Mouse (Mus musculus) adrenal gland, postnatal 25 days (tissue): ENCODE measurements at regions not wholly inside any gene's neighbourhood (a gene's known extent, or its start where the extent isn't known, plus 50 kb on each side); places are given as distances from the start of the nearest gene placed in this dataset.
"Not testable (repeated sequence)": the region's sequence is repeated elsewhere in the genome, so short reads cannot be mapped to it uniquely, and the experiment has no call there.

ENCODE experiments used
- DNase-seq: peaks from one replicate; pipeline ENCODE4 v3.0.0; 2021; ENCODE audit warnings: mixed read lengths

DNA sequence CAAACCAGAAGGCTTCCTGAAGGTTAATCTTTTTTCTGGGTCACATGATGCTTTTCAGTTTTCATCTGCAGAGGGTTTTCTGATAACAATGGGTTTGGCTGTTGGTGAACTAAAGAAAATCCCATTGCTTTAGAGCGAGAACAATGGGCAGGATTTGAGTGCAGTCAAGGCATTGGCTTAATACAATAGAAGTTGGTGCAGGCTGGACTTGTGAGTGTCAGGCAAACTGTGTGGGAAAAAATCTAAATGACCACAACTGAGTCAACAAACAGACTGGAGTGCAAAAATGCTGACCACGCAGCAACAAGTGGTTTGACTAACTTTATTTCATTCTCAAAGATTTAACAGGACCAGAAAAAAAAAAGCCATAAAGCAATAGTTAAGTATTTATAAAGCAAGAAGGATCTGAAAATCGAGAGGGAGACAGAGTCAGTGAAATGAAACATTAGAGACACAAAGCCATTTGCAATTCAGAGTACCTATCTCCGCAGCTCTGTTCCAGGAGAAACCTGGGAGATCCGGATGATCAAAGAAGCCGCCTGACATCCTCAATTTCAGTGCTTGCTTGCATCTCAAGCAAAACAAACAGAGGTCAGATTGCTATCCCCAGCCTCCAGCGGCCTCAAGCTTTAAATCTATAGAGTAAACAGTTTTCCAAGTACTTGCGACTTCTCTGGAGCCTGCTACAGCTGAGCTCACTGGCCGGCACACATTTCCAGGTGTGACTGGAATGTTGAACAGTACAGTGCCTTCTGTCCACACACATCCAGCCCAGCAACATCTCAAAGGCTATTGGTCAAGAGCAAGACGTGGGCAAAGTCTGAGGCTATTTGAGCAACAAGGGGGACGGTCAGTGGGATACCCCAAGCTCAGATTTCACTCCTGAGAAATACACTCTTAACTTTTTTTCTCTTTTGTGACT is 229.5 kb upstream of the Arglu1 start:
- DNase-seq: no peak

DNA sequence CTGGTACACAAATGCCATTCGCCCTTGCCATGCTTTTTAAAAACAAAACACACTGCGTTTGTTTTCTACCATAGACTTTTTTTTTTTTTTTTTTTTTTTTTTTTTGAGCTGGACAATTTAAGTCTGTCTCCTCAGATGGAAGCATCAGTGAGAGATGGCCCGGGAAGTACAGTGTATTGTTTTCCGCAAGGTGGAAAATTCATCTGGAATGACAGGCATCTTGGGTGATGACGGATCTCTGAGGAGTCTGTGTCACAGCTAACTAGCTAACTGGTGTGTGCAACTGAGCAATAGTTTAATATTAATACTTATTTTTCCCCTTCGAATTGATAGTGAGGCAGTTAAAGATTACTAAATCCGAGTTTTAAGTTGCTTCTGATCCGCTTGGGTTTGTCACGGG is 228.7 kb upstream of the Arglu1 start:
- DNase-seq: no peak

DNA sequence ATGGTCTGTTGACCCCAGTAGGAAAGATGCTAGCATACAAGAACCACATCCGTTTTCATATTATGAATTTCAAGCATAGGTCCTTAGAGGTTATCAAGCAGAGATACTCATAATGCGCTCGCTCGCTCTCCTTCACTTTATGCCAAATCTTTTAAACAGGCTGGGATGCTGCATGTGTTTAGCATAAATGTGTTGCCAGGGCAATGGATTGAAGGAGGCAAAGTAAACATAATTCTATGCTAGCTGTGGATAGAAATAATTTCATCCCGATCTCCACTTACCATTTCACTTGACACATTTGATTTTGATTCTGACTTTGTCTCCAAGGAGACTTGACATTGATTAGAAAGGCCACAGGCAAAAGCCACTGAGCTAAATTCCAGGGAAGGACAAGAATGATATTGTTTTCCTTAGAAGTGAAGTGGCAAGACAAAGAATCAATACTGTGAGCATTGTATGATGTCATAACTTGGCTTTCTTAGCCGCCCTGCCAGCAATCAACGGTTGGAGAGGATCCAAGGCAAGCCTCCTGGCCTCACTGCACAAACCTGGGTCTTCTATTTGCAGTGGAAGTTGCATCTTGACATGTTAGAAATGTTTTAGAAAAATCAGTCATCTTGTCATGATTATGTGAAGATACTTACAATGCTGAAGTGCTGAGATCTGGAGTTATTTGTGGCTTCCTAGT is 217.3 kb upstream of the Arglu1 start:
- DNase-seq: no peak

DNA sequence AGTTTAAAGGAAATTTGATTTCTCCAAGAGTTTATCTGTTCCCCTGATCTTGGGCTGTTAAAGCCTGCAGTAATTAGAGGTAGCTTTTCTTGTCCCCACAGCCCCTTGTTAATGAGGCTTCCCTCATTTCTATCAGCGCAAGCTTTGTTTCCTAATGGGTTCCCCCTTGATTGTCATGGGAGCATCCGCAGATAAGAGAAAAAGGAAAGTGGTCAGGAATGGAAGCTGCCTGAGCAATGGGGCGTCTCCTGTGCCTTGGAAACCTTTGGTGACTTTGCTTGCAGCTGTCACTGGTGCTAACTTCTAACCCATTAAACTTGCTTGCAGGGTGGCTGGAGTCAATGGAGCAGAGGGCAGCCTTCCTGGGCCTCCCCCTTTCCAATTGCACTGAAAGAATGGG is 202.7 kb upstream of the Arglu1 start:
- no peak for DNase-seq

DNA sequence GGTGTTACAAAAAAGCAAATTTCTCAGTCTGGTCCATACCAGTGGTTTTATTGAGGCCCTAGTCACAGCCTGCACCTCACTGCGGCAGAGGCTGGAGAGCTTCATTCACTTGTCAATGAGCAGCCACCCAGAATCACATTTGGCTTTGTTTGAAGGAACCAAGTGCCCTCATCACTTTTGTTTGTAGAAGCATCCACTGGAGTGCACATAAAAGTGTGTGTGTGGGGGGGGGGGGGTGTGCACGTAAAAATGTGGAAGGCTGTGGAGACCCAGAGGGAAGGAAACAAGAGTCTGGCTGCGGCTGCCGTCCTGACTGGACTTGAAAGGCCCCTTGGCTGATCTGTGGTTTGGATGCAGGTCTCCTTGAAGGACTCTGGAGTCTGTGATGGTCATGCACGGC is 187.0 kb upstream of the Arglu1 start:
- DNase-seq: no peak

DNA sequence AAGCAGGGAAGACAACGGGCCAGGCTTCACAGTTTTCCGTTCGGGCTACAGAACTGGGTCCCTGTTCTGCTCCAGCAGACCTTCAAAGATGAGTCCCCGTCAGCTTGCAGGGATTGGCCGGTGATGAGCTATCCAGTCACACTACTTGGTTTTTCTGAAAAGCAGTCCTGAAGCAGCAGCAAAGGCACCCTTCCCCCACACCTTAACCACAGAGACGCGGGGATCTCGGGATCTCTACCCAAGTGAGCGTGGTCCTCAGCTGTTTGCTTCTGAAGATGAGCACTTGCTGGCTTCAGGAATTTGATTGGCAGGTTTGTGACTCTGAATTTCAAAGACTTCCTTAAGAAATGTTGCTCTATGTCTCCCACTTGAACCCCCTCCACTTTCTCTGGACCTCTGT is 186.6 kb upstream of the Arglu1 start:
- DNase-seq: no peak

DNA sequence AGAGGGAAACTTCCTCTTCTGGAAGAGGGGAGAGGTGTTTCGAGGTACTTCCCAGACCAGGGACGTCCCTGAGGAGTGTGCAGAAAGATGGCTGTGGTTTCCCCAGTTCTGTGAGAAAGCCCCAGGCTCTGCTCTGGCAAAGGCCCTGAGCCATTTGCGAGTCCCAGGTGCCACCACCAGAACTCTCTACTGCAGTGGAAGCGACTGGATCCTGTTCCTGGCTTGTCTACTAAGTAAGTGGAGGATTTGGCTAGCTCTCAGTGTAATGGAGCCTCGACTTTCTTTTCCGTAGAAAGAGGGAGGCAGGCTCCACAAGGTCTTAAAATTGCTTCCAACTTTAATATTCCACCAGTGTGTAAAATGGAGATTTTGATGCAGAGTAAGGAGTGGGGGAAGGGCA is 186.1 kb upstream of the Arglu1 start:
- no peak for DNase-seq

DNA sequence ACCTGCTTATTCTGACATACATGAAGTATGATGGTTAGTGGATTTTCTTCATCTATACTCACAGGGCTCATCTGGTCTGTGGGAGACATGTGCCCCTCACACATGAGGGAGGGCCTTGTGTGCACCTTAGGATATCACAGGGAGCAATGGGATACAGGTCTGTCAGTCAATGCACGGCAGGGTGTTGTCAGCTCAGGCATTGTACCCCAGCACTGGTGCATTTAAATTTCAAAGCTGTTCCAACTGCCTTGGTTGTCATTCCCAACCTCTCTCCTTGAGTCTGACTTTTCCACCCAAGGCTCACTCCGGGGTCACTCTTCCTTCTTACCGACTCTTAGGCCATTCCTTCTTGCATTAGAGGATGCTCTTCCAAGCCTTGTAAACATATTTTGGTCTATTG is 181.6 kb upstream of the Arglu1 start:
- no peak for DNase-seq

DNA sequence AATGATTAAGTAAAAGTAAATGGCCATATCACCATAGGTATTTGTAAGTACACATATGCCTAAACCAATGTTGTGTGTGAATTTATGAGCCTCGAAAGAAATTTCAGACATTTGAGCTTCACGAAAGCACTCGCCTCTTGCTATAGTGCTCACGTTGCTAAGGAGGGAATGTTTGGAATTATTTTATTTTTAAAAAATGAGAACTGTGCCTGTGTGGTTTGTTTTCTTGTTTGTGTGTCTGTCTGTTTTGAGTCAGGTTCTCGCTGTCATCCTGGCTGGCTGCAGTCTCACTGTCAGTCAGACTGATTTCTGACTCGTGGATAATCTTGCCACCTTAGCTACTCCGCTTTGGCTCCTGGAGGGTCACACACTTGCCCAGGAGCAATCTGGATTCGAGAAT is 180.7 kb upstream of the Arglu1 start:
- no peak for DNase-seq

DNA sequence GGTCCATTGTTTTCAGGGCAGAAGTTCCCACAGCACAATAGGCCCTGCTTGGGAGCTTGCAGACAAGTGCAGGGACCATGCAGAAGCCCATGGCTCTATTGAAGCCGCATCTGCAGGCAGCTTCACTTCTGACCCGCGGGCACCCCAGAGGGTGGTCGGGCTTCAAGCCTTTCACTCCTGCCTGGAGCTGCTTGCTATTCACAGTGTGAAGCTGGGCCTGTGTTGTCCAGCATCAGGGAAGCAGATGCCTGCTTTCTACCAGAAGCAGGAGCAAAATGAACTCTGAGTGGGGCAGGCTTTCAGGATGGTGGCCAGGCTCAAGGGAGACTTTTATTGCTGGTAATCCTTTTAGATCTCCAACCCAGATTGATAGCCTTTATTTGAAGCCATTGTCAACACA is 180.2 kb upstream of the Arglu1 start:
- no peak for DNase-seq

DNA sequence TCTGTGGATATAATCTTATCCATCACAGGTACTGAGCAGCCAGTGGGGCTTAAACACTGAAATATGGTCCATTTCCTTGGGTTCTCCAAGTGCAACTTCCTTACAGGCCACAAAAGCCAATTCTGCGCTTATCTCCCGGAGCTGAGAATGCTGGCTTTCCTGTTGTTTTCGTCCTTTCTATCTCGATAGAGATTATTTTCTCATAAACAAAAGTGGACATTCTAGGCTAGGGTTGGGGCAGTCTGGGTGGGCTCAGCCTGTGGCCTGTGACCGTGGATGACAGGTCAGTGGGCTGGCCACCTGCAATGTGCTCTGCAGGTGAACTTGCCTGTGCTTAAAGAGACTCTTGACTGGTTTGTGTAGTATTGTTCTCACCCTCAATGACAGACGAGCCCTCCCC is 179.0 kb upstream of the Arglu1 start:
- DNase-seq: no peak

DNA sequence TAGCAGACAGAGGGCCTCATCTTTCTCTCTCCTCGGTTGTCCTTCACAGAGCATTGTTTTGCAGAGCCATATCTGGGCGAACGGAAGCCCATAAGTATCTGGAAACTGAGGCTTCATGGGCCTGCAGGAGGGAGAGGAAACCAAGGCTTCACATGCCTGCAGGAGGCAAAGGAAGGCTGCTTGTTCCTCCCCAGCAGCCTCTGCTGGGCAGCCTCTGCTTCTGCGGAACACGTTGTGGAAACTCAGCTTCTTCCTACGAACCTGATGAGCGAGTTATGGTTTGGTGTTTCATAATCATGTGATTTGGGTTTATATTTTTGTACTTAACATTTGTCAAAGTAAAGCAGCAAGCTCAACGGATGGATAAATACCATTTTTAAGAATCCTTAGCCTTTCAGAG is 177.6 kb upstream of the Arglu1 start:
- DNase-seq: no peak

DNA sequence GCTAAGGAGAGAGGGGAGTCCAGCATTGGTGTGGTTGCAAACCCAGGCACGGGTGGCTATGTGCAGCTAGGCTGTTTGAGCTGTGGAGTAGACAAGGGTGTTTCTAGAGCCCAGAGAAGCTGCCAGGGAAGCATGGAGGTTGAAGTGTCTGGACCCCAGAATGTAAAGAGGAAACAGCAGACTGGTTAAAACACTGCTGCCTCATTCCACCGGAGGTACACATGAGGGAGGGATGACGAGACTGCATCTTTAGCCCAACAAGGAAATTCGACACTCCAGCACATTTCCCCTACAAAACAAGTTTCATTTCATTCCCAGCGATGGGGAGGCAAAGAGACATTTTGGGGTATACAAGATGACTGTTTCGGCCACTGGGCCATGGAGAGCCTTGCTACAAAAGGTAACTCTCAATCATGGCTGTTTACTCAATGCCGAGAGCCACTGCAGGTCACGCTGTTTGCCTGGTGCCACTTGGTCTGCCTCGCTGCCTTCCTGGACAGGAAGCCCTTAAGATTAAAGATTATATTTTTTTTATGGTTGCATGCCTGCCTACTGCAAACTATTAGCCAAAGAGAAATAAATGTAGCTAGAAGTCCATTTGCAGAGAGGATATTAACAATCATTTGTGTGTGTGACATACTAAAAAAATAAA is 176.9 kb upstream of the Arglu1 start:
- DNase-seq: no peak

DNA sequence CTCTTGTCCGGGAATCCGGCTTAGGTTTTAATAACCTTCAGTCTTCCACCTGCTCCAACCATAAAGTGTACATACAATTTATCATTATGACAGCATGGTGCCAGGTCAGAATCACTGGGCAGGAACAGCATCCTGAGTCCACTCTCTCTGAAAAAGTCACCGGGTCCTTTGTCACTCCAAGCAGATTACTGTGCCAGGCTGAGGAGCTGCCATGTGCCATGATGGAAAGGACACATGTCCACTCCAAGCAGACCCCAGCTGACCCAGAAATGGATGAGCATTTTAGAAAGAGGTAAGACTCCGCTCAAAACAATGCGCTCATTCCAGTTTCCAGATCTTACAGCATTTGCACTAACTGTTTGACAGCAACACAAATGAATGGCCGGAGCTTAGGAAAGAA is 172.4 kb upstream of the Arglu1 start:
- no peak for DNase-seq

DNA sequence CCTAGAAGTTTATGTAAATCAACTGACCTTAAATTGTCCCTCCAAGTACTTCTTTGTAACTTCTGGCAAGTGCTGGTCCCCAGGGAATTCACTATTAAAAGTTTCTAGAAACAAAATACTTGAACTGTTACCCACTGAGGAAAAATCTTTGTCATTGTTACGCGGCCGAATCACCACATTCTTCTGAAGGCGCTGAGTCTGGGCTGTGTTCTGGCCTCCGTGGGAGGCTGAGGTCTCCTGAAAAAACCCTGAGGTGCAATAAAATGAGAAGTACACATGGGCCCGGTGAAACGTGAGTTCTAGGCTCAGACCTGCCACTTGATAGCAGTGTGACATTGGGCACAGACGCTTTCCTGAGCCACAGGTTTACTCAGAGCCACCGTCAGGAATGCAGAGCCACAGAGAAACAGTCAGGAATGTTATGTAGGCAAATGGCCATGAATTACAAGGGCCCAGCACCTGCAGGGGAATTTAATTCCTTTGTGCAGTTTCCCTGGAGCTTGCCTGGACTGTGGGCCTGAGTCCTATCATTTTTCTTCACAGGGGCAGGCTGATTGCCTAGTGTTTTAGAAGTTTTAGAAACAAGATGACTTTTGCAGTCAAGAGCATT is 171.1 kb upstream of the Arglu1 start:
- no peak for DNase-seq

DNA sequence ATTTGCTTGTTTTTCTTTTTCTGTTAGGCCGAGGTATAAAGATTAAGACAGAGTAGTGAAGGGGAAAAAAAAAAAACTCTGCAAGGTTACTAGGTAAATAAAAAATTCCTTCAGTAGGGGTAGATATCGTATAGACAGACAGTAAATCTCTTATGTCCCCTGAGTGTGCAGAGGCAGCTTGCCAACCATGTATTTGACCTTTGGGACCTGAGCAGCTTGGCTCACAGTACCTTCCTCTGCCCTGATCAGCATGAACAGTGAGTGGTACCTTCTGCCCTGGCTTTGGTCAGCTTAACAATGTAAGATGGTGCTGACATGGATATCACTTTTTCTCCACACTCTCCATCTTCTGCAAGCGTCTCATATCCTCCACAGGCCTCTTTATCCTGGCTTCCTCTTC is 168.3 kb upstream of the Arglu1 start:
- no peak for DNase-seq

DNA sequence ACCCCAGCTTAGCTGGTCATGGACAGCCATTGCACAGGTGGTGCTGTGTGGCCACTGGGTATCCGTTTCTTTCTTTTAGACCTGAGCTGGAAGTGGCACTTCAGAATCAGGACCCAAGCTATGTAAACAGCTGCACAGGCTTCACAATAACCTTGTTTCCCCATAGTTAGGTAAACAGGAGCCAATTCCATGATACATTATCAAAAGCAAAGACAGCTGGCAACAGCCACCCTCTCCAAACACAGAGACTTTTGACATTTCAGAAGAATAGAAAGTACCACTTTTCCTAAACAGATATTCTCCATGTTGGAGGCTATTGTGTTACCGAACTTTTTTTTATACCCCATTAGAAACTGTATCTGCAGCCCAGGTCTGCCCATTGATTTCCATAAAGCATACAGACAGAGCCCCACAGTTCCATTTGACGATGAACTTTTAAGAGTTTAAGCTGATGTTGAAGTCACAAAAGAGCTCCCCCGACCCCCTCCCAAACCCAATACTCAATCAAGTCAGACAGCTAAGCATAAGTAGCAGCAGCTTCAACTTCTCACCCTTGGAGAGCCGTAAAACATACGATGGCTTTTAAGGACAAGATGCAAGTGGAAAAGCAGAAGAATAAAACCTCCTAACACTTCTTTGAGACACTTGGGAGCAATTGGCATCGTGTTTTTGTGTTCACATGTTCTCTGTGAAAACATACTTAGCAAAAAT is 162.5 kb upstream of the Arglu1 start:
- DNase-seq: no peak

DNA sequence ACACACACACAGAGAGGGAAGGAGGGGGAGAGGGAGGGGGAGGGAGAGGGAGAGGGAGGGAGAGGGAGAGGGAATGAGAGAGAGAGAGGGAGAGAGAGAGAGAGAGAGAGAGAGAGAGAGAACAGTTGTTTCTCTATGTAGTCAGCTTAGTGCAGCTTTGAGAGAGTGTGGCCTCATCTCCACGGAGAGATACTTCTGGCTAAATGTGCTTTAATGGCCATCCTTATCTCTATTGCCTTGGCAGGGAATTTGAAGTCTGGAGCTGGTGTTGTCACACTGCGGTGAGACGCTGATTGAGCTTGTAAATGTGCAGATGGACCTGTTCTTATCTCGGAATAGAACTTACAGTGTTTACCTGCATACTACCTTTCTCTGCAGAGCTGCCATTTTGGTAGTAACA is 160.9 kb upstream of the Arglu1 start:
- DNase-seq: no peak

DNA sequence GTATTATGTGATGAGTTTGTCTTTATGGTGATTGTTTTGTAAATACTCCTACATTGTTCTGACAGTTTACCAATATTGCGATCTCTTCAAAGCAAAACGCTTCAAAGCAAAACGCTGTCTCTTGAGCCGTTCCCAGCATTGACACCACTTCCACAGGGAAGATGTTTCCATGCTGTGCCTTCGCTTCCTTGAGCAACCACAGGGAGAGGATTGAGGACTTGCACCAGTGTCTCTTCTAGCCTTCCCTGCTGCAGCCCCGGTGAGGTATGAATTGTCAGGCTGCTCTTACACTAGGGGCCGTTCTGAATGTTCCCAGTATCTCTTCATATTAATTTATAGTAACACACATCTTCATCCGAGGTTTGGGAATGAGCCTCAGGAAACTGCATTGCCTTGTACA is 160.4 kb upstream of the Arglu1 start:
- no peak for DNase-seq

DNA sequence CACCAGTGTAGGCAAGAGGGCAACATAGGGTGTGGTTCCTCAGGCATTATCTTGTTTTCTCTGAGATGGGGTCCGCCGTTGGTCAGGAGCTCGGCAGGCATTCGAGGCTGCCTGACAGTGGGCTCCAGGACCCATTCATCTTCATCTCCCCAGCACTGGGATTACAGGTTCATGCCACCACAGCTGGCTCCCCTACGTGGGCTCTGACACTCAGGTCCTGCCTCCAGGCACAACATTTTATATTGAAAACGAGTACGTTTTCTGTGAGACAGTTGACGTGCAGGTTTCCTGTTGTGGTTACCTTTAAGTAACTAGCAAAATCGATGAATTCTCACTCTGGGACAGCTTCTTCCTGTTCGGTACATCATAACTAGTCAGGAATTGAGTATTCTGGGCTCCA is 157.3 kb upstream of the Arglu1 start:
- no peak for DNase-seq

DNA sequence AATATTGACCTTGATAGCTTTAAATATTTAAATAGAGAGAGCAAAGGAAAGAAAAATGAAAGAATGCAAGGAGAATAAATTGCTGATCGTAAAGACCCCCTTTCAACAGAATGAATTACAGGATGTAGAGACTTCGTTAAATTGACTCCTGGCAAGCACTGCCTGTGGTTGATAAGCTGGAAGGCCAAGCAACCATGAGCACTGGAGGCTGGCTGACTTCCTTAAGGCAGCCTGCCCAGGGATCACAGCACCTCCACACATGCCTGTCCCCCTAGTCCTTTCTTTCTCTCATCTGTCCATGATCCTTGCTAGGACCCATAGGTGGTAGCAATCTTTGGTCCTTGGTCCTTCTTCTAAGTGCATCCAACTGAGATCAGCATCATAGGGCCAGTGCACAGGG is 152.0 kb upstream of the Arglu1 start:
- DNase-seq: no peak

DNA sequence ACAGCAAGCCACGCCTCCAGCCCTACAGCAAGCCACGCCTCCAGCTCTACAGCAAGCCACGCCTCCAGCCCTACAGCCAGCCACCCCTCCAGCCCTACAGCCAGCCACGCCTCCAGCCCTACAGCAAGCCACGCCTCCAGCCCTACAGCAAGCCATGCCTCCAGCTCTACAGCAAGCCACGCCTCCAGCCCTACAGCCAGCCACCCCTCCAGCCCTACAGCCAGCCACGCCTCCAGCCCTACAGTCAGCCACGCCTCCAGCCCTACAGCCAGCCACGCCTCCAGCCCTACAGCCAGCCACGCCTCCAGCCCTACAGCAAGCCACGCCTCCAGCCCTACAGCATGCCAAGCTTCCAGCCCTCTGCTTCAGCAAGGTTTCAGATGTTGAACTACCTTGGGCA is 145.8 kb upstream of the Arglu1 start:
- not testable (repeated sequence) for DNase-seq
